In the genomic region with DNA sequence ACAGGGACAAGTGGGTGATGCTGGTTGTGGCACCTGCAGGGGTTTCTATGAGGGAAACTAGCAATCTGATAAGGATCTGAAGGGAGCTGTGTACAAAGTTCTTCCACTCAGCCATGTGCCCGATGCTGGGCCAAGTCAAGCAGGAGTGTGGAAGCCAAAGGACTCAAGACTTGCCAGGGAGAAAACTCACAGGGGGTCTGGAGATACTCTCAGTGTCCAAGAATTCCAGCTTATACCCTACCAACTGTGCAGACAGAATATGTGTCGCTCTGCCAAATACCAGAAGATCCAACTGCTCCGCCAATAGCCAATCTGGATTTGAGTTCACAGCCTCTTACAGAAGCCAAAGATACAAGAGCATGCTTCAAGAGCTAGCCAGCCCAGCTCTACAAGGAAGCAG, we compare ENCODE assay signal across 20 mouse cellular contexts.
"Had no signal": no experiment of that assay in that cellular context is flagged by ENCODE, and none has a peak within 500 bp of the region (broad histone marks: within the 10 kb centered on the region; RNA-seq: fewer than 3 reads in every experiment).

No protein-coding gene starts in this region.

- H3K9ac ChIP-seq: limb, embryonic 12.5 days; limb, embryonic 15.5 days; liver, embryonic 14.5 days; liver, postnatal 0 days; lung, embryonic 14.5 days; midbrain, embryonic 12.5 days; midbrain, embryonic 15.5 days; neural tube, embryonic 12.5 days; neural tube, embryonic 15.5 days; stomach, embryonic 15.5 days had no signal

- H3K36me3 ChIP-seq: midbrain, embryonic 12.5 days; midbrain, embryonic 15.5 days; neural tube, embryonic 15.5 days had no signal

- H3K27me3 ChIP-seq: limb, embryonic 12.5 days; limb, embryonic 15.5 days; midbrain, embryonic 12.5 days; midbrain, embryonic 15.5 days; neural tube, embryonic 12.5 days; neural tube, embryonic 15.5 days; stomach, embryonic 15.5 days had no signal

- H3K4me2 ChIP-seq: limb, embryonic 12.5 days; limb, embryonic 15.5 days; liver, embryonic 11.5 days; lung, embryonic 14.5 days; midbrain, embryonic 12.5 days; midbrain, embryonic 15.5 days; neural tube, embryonic 12.5 days; neural tube, embryonic 15.5 days; stomach, embryonic 15.5 days had no signal

- ATAC-seq: liver, postnatal 0 days; lung, postnatal 0 days; midbrain, embryonic 15.5 days had no signal

- DNase-seq: kidney, postnatal 14 days; kidney, postnatal 4 days; left cerebral cortex, postnatal 4 days; liver, postnatal 0 days; lung, embryonic 14.5 days; right cerebral cortex, adult 18-20 months; right cerebral cortex, postnatal 14 days; right cerebral cortex, postnatal 4 days; thymus, postnatal 25 days had no signal

- H3K4me1 ChIP-seq: limb, embryonic 12.5 days; limb, embryonic 15.5 days; midbrain, embryonic 12.5 days; midbrain, embryonic 15.5 days; neural tube, embryonic 12.5 days; neural tube, embryonic 15.5 days; stomach, embryonic 15.5 days had no signal

- H3K27ac ChIP-seq: limb, embryonic 12.5 days; limb, embryonic 15.5 days; liver, embryonic 14.5 days; macrophage; midbrain, embryonic 12.5 days; midbrain, embryonic 15.5 days; neural tube, embryonic 12.5 days; neural tube, embryonic 15.5 days; stomach, embryonic 15.5 days had no signal

- H3K4me3 ChIP-seq: limb, embryonic 12.5 days; limb, embryonic 15.5 days; midbrain, embryonic 12.5 days; midbrain, embryonic 15.5 days; neural tube, embryonic 12.5 days; neural tube, embryonic 15.5 days; stomach, embryonic 15.5 days had no signal
